Mouse (Mus musculus) midbrain, embryonic 11.5 days (tissue): ENCODE measurements around the gene Tmcc1. TPM values are rescaled to one million over a fixed set of nuclear protein-coding genes. Genes with fewer than 3 reads are reported as not detected.

Source experiments
- ATAC-seq: fragments of 200-750 bp; cut with Nextera tagmentation; 2 replicates; pipeline ENCODE4 v1.8.0; 2017; ENCODE audit warnings: moderate TSS enrichment, moderate library complexity; ENCODE audit not compliant: low FRiP score
- DNase-seq: peaks from one replicate; pipeline ENCODE4 v3.0.0; 2015; ENCODE audit warnings: low spot score; ENCODE audit errors: missing footprints
- H3K27ac ChIP-seq: fragments of 300-500 bp; sonication (generic); 2 replicates; pipeline ENCODE4 v1.5.1; 2014; ENCODE audit warnings: low read depth, low read length
- H3K27me3 ChIP-seq: fragments of 300-500 bp; sonication (generic); 2 replicates; pipeline ENCODE4 v1.6.1; 2014; ENCODE audit warnings: mild to moderate bottlenecking, low read length, moderate library complexity, mixed read lengths; ENCODE audit not compliant: control insufficient read depth, insufficient read depth
- H3K36me3 ChIP-seq: fragments of 300-500 bp; sonication (generic); 2 replicates; pipeline ENCODE4 v1.6.1; 2014; ENCODE audit warnings: mild to moderate bottlenecking, low read length, moderate library complexity, mixed read lengths; ENCODE audit not compliant: control insufficient read depth, insufficient read depth
- H3K4me1 ChIP-seq: fragments of 300-500 bp; sonication (generic); 2 replicates; pipeline ENCODE4 v1.6.1; 2014; ENCODE audit warnings: low read length; ENCODE audit not compliant: control insufficient read depth, insufficient read depth
- H3K4me2 ChIP-seq: fragments of 300-500 bp; sonication (generic); 2 replicates; pipeline ENCODE4 v1.6.1; 2014; ENCODE audit warnings: mild to moderate bottlenecking, moderate library complexity
- H3K4me3 ChIP-seq: fragments of 300-500 bp; sonication (generic); 2 replicates; pipeline ENCODE4 v1.5.1; 2014; ENCODE audit warnings: low read depth, low read length
- H3K9ac ChIP-seq: fragments of 300-500 bp; sonication (generic); 2 replicates; pipeline ENCODE4 v1.6.1; 2014; ENCODE audit warnings: low read length
- H3K9me3 ChIP-seq: fragments of 300-500 bp; sonication (generic); 2 replicates; pipeline ENCODE4 v1.6.1; 2016; ENCODE audit warnings: low read length; ENCODE audit not compliant: control insufficient read depth
- WGBS: fragments of 180-500 bp; shearing (Covaris S2); extraction: QIAGEN DNeasy Blood & Tissue Kit; methylation state at CpG from one replicate; pipeline ENCODE4 v1.1.7; 2014; 5-methylcytosine and 5-hydroxymethylcytosine counted together
- polyA plus RNA-seq: library from polyadenylated mRNA; unstranded; fragments of >200 nt; fragmentation: Nextera tagmentation; extraction: Ambion mirVana; gene quantifications from 2 replicates; pipeline ENCODE4 v1.2.1, GENCODE M21; 2014

The Tmcc1 gene
- polyA plus RNA-seq, 1 experiment from 2014 or later: 18.9 TPM

DNA sequence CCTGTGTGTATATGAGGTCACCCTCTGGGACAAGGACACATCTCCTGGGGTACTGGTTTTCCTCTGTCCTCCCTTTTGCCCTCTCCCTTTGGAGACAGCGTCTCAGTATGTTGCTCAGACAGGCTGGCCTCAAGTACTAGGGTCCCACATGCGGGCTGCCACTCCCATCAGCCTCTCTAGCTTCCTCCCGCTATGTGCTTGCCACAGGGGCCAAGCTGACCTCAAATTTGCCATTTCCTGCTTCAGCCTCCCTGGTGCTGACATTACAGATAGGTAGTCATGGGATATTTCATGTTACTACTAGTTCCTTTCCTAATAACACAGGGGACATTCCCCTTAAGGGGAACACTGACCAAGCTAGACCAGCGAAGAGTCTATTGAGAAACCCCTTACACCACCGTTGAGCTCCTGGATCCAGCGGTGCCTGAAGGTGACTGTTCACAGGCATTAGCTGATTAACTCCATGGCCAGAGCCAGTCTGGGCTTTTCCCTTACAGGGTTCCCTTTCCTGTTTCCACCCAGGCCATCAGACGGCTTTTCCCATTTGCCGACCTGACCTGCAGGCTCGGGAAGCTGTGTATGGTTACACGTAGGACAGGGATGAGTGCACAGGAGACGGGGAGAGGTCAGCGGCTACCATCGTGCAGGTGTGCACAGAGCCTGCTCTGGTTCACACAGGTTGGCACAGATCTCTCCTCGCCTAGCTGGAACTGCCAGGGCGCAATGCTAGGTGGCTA is 220.0 kb downstream of the Tmcc1 start:
- peaks cover under 1% of the 10 kb centered on the region for H3K4me1 ChIP-seq
- no peak overlapping the region for H3K27ac ChIP-seq
- H3K4me3 ChIP-seq: no peak overlapping the region
- WGBS: 88% methylated on average over 15 of the region's 15 CpGs
- no peak for DNase-seq
- H3K4me2 ChIP-seq: no peak overlapping the region
- no peak overlapping the region for H3K9ac ChIP-seq
- no peak for ATAC-seq
- no peaks in the 10 kb centered on the region for H3K27me3 ChIP-seq
- H3K36me3 ChIP-seq: no peaks in the 10 kb centered on the region
- no peaks in the 10 kb centered on the region for H3K9me3 ChIP-seq

DNA sequence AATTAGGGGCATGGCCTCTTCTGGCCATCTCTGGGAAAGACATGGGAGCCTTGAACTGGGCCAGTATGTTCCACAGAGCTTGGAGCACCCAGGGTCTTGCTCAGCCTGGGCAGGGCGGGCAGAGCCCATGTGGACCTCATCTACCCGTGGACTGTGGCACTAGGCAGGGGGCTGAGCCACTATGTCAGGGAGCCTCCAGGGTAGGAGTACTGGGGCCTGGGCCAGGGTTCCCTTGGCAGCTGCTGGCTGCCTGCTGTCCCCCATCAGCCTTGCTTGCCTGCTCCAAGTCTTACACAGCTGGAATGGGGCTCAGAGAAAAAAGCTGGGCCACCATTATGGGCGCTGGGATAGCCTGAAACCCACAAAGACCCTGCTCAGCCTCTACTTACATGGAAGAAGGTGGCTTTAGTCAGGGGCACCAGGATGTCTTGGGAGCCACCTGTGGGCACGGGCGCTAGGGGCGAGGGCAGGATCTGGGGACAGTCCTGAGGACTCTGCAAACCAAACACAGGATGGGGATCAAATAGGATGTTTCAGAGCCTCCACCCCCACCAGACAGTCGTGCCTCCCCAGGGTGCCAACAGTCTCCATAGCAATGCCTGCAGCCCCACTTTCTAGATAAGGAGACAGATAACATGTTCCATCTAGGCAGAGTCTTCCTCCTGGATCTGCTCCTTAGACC is 221.1 kb downstream of the Tmcc1 start:
- no peak overlapping the region for H3K9ac ChIP-seq
- no peaks in the 10 kb centered on the region for H3K36me3 ChIP-seq
- no peak overlapping the region for H3K4me3 ChIP-seq
- peaks cover 3% of the 10 kb centered on the region for H3K4me1 ChIP-seq
- no peak overlapping the region for H3K4me2 ChIP-seq
- H3K27ac ChIP-seq: no peak overlapping the region
- H3K27me3 ChIP-seq: no peaks in the 10 kb centered on the region
- 82% methylated on average over 7 of the region's 7 CpGs for whole genome bisulfite sequencing
- ATAC-seq (no peak), DNase-seq (no peak)
- no peaks in the 10 kb centered on the region for H3K9me3 ChIP-seq

DNA sequence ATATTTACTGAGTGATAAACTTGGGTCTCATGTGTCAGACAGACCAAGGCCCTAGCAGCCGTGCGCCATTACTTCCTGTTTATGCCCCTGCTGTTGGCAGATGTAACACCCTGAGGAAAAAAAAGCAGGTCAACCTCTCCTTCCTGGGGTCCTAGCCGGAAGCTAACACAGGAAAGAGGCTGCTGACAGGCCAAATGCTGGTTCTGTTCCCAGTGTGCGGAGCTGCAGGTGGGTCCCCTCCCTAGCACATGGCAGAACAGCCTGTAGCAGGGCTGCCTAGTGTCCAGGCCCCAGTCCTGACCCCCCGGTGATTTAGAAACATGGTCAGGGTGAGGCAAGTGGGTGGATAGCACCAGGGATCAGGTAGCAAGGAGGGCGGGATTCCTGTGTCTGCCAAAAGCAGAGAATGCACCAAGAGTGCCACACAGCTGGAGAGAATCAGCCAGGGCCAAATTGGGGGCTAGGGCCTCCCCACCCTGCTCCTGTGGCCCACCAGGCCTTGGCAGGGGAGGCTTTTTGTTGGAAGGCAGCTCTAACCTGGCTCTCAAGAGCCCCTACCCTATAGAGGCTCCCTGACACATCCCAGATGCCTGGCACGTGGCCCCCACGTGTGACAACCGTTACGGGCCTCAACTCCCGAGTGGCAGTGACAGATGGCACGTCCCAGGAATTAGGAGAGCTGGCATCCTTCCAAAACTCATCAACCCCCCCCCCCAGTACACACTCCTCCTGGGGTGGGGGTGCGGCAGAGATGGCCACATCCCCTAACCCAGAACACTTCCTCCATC is 221.8 kb downstream of the Tmcc1 start:
- H3K27me3 ChIP-seq: no peaks in the 10 kb centered on the region
- H3K27ac ChIP-seq: no peak overlapping the region
- no peak for DNase-seq
- no peak overlapping the region for H3K9ac ChIP-seq
- WGBS: 84% methylated on average over 13 of the region's 13 CpGs
- peaks cover 3% of the 10 kb centered on the region for H3K4me1 ChIP-seq
- no peak overlapping the region for H3K4me2 ChIP-seq
- no peaks in the 10 kb centered on the region for H3K9me3 ChIP-seq
- no peaks in the 10 kb centered on the region for H3K36me3 ChIP-seq
- no peak for ATAC-seq
- no peak overlapping the region for H3K4me3 ChIP-seq

DNA sequence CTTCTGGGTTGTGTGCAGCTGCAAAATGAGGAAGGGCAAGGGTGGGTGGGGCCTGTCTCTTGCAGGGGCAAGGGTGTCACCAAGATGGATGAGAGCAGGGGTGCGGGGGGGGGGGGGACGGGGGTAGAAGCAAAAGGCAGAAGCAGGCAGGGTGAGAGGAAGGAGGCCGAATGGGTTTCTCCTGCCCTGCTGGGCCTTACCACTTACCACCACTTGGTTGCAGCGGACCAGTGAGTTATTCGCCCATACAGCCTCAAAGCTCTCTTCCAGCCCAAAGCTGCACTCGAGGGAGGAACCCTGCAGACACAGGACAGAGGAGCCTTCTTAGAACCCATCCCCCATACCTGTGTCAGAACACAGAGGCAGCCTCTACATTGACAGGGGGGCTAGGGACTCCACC is 223.3 kb downstream of the Tmcc1 start:
- Histone ChIP-seq H3K27ac (no peak overlapping the region), H3K4me2 (no peak overlapping the region), H3K9ac (no peak overlapping the region), H3K36me3 (no peaks in the 10 kb centered on the region), H3K4me1 (peaks cover 3% of the 10 kb centered on the region), H3K4me3 (no peak overlapping the region), H3K27me3 (no peaks in the 10 kb centered on the region), H3K9me3 (no peaks in the 10 kb centered on the region)
- 53% methylated on average over 3 of the region's 6 CpGs for WGBS
- no peak for DNase-seq
- ATAC-seq: no peak

DNA sequence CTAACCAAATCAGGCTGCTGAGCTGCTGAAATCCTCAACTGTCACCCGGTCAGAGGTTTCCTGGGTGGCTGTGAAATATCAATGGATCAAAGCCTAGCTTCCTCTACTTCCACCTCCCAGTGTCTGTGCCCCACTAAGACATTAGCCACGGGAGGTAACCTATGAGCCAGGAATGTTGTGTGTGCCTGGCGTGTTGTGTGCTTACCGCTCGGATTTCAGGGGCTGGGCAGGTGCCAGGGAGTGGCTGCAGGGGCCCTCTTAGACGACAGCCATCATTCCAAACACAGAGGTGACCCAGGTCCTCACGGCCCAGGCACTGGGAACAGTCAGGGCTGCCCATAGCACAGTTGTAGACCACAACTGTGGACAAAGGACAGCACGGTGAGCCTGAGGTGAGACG is 224.2 kb downstream of the Tmcc1 start:
- WGBS: 79% methylated on average over 9 of the region's 9 CpGs
- DNase-seq (no peak), ATAC-seq (no peak)
- Histone ChIP-seq H3K27ac (no peak overlapping the region), H3K4me3 (no peak overlapping the region), H3K9ac (no peak overlapping the region), H3K36me3 (no peaks in the 10 kb centered on the region), H3K4me1 (peaks cover 3% of the 10 kb centered on the region), H3K4me2 (no peak overlapping the region), H3K27me3 (no peaks in the 10 kb centered on the region), H3K9me3 (no peaks in the 10 kb centered on the region)

DNA sequence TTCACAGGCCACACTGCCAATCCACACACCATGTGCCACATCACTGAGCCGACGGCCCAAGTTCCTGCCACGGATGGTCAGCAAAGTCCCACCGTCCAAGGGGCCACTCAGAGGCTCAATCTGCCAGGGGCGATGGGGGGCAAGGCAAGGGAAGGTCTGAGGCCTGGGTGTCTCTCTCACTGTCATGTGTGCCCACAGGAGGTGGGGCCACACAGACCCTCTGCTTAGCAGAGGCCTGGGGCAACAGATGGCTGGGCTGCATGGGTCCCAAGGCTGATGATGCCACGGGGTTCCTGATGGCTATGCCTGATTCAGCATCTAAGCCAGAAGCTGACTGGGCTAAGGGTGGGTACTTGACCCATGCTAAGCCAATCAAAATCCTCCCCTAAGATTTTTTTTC is 224.6 kb downstream of the Tmcc1 start:
- H3K4me1 ChIP-seq: peaks cover 3% of the 10 kb centered on the region
- no peak overlapping the region for H3K4me3 ChIP-seq
- H3K27me3 ChIP-seq: no peaks in the 10 kb centered on the region
- no peaks in the 10 kb centered on the region for H3K9me3 ChIP-seq
- H3K27ac ChIP-seq: no peak overlapping the region
- H3K4me2 ChIP-seq: no peak overlapping the region
- ATAC-seq (no peak), DNase-seq (no peak)
- H3K9ac ChIP-seq: no peak overlapping the region
- H3K36me3 ChIP-seq: no peaks in the 10 kb centered on the region
- WGBS: 87% methylated on average over 6 of the region's 6 CpGs

Other genes starting within 250 kb of the Tmcc1 start
- not detected in 2 replicates for gene H1foo, start 248.5 kb downstream of the Tmcc1 start, polyA plus RNA-seq
- gene Plxnd1, start 198.5 kb downstream of the Tmcc1 start, polyA plus RNA-seq: 13.2 and 17.5 TPM in 2 replicates
- gene Washc2, start 14.6 kb upstream of the Tmcc1 start, polyA plus RNA-seq: 53.9 and 56.3 TPM in 2 replicates
- 13.3 and 14.3 TPM in 2 replicates for gene Zfand4, start 70.7 kb upstream of the Tmcc1 start, polyA plus RNA-seq
- 35.3 and 37.4 TPM in 2 replicates for gene March8, start 144.5 kb upstream of the Tmcc1 start, polyA plus RNA-seq